Mouse (Mus musculus): ENCODE results near the gene Nxn. TPM values are rescaled to one million over a fixed set of nuclear protein-coding genes. Genes with fewer than 3 reads are reported as not detected.

Nxn gene
- polyA plus RNA-seq, 1 experiment, result 4.8 TPM

- TF ChIP-seq GATA1 (IDR thresholded peaks at IDR 0.05; ENCODE audit: low read length), result no peak
Measured at GRCm38 (mm10) chr11:76332240-76332639, 66.7 kb downstream of the Nxn start.

- TF ChIP-seq GATA1 (IDR thresholded peaks at IDR 0.05; ENCODE audit: low read length), result no peak
Measured at GRCm38 (mm10) chr11:76328522-76329290, 70.2 kb downstream of the Nxn start.

- TF ChIP-seq GATA1 (IDR thresholded peaks at IDR 0.05; ENCODE audit: low read length), result no peak
Measured at GRCm38 (mm10) chr11:76328084-76328483, 70.9 kb downstream of the Nxn start.

- TF ChIP-seq GATA1 (IDR thresholded peaks at IDR 0.05; ENCODE audit: low read length), result no peak
Measured at GRCm38 (mm10) chr11:76326672-76327071, 72.3 kb downstream of the Nxn start.

GRCm38 (mm10) chr11:76326051-76326450 lies 72.9 kb downstream of the Nxn start:
- TF ChIP-seq GATA1 (IDR thresholded peaks at IDR 0.05; ENCODE audit: low read length), result no peak

- TF ChIP-seq GATA1 (IDR thresholded peaks at IDR 0.05; ENCODE audit: low read length), result no peak
Measured at GRCm38 (mm10) chr11:76324801-76325200, 74.1 kb downstream of the Nxn start.

- no peak for TF ChIP-seq GATA1 (IDR thresholded peaks at IDR 0.05; ENCODE audit: low read length)
Measured at GRCm38 (mm10) chr11:76324207-76324606, 74.7 kb downstream of the Nxn start.

- no peak for TF ChIP-seq GATA1 (IDR thresholded peaks at IDR 0.05; ENCODE audit: low read length)
Measured at GRCm38 (mm10) chr11:76322939-76323338, 76.0 kb downstream of the Nxn start.

GRCm38 (mm10) chr11:76322081-76322480 lies 76.9 kb downstream of the Nxn start:
- no peak for TF ChIP-seq GATA1 (IDR thresholded peaks at IDR 0.05; ENCODE audit: low read length)

GRCm38 (mm10) chr11:76320475-76320874 lies 78.5 kb downstream of the Nxn start:
- TF ChIP-seq GATA1 (IDR thresholded peaks at IDR 0.05; ENCODE audit: low read length), result no peak

GRCm38 (mm10) chr11:76319714-76320435 lies 79.1 kb downstream of the Nxn start:
- TF ChIP-seq GATA1 (IDR thresholded peaks at IDR 0.05; ENCODE audit: low read length), result no peak

GRCm38 (mm10) chr11:76317904-76318303 lies 81.0 kb downstream of the Nxn start:
- TF ChIP-seq GATA1 (IDR thresholded peaks at IDR 0.05; ENCODE audit: low read length), result no peak

- no peak for TF ChIP-seq GATA1 (IDR thresholded peaks at IDR 0.05; ENCODE audit: low read length)
Measured at GRCm38 (mm10) chr11:76315785-76316444, 83.0 kb downstream of the Nxn start.

GRCm38 (mm10) chr11:76314741-76315140 lies 84.2 kb downstream of the Nxn start:
- no peak for TF ChIP-seq GATA1 (IDR thresholded peaks at IDR 0.05; ENCODE audit: low read length)

GRCm38 (mm10) chr11:76314140-76314539 lies 84.8 kb downstream of the Nxn start:
- no peak for TF ChIP-seq GATA1 (IDR thresholded peaks at IDR 0.05; ENCODE audit: low read length)

- no peak for TF ChIP-seq GATA1 (IDR thresholded peaks at IDR 0.05; ENCODE audit: low read length)
Measured at GRCm38 (mm10) chr11:76312805-76313204, 86.1 kb downstream of the Nxn start.

Measured in G1E-ER4 (cell line).